Mouse (Mus musculus) ES-E14 (cell line): ENCODE measurements around the gene Rarb. TPM values are rescaled to one million over a fixed set of nuclear protein-coding genes. Genes with fewer than 3 reads are reported as not detected.

Source experiments
- DNase-seq: peaks from one replicate; pipeline ENCODE4 v3.0.0-alpha.2; 2013; ENCODE audit warnings: low read depth, low spot score
- H3K27ac ChIP-seq: 2 replicates; pipeline ENCODE4 v1.5.1; 2012; ENCODE audit warnings: low read depth, mild to moderate bottlenecking, low read length, moderate library complexity, mixed read lengths; ENCODE audit not compliant: poor library complexity, insufficient read depth, severe bottlenecking
- H3K36me3 ChIP-seq: 2 replicates; pipeline ENCODE4 v1.6.1; 2012; ENCODE audit warnings: mild to moderate bottlenecking, low read length, moderate library complexity, mixed read lengths; ENCODE audit not compliant: control insufficient read depth, poor library complexity, insufficient read depth, severe bottlenecking
- H3K4me1 ChIP-seq, 2 experiments: fragments of 150-350 bp in 1 of 2; sonication (generic) in 1 of 2; 2 replicates each; pipeline ENCODE4 v1.6.1; 2012; ENCODE audit warnings: low read length in 2 of 2, mild to moderate bottlenecking in 1 of 2, mixed read lengths in 1 of 2; ENCODE audit not compliant: control insufficient read depth in 2 of 2, insufficient read depth in 2 of 2, poor library complexity in 1 of 2
- H3K4me3 ChIP-seq, 2 experiments: fragments of 150-350 bp in 1 of 2; sonication (generic) in 1 of 2; 2 replicates each; pipeline ENCODE4 v1.5.1; 2012; ENCODE audit warnings: low read length in 2 of 2, low read depth in 1 of 2, mild to moderate bottlenecking in 1 of 2, mixed read lengths in 1 of 2; ENCODE audit not compliant: insufficient read depth in 1 of 2, poor library complexity in 1 of 2, severe bottlenecking in 1 of 2
- H3K9ac ChIP-seq: 2 replicates; pipeline ENCODE4 v1.6.1; 2012; ENCODE audit warnings: low read depth, mild to moderate bottlenecking, low read length, mixed read lengths; ENCODE audit not compliant: poor library complexity, insufficient read depth, severe bottlenecking
- H3K9me3 ChIP-seq: fragments of 150-350 bp; sonication (generic); 2 replicates; pipeline ENCODE4 v1.6.1; 2012; ENCODE audit warnings: low read depth, mild to moderate bottlenecking, low read length; ENCODE audit not compliant: control insufficient read depth, insufficient read depth
- CHD2 ChIP-seq: IDR thresholded peaks from 2 replicates; pipeline ENCODE4 v1.6.1; 2014; ENCODE audit warnings: mild to moderate bottlenecking, low read depth, low read length, inconsistent platforms
- HCFC1 ChIP-seq: IDR thresholded peaks from 2 replicates; pipeline ENCODE4 v1.6.1; 2012; ENCODE audit warnings: low read length, inconsistent platforms, borderline replicate concordance; ENCODE audit not compliant: insufficient read depth
- MAFK ChIP-seq: IDR thresholded peaks from 2 replicates; pipeline ENCODE4 v1.6.1; 2014; ENCODE audit warnings: mild to moderate bottlenecking, low read depth, low read length, inconsistent platforms; ENCODE audit not compliant: insufficient read depth
- ZC3H11A ChIP-seq: IDR thresholded peaks from 2 replicates; pipeline ENCODE4 v1.6.1; 2012; ENCODE audit warnings: low read depth, mild to moderate bottlenecking, inconsistent platforms, low read length, borderline replicate concordance
- ZNF384 ChIP-seq: IDR thresholded peaks from 2 replicates; pipeline ENCODE4 v1.6.1; 2012; ENCODE audit warnings: low read depth, low read length, inconsistent platforms
- in situ Hi-C, 2 experiments: fragments of 600-800 bp; cut with MboI; formaldehyde crosslinking; loops; one replicate each; pipeline ENCODE4 v1.15.1; 2025; ENCODE audit warnings: low sequenced_read_pairs in 2 of 2, inconsistent platforms in 1 of 2; ENCODE audit not compliant: unreplicated experiment in 2 of 2
- total RNA-seq: library from RNA; depleted of rRNA; stranded (reverse); fragments of 300-350 nt; gene quantifications from 2 replicates; pipeline ENCODE4 v1.2.3, GENCODE M21; 2012

Rarb gene
- total RNA-seq, 1 experiment, result 1.2 TPM

DNA sequence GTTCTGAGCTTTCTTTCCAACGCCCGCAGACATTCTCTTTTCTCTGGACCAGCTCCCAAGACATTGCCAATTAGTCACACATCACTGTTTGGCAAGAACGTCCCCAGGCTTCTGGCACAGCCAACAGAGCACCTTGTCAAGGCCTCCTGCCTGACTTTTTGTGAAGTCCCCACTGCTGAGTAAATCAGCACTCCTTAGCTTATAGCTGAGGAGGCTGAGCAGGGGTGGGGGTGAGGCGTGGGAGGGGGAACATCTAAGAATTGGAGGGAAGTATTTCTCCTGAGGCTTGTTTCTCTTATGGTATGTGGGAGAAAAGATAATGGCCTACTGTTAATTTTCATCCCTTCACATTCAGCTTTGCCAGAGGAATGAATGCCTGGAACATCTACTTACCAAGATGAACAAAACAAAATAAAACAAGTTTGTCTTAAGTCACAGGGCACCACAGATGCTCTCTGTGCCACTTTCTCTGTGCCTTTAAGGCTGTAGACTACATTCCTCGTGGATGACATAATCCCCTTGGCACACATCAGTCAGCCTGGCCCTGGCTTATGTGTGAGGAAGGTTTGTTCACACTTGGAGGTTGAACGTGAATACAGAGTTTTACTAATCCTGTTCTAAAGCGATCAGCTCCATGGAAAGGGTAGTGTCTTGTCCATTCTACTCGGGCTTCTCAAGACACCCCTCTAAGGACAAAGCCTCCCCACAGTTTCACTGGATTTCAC lies 335.1 kb downstream of the Rarb start:
- Histone ChIP-seq H3K4me3 (no peak overlapping the region), H3K36me3 (no peaks in the 10 kb centered on the region), H3K27ac (no peak overlapping the region), H3K4me1 (no peaks in the 10 kb centered on the region), H3K9ac (no peak overlapping the region), H3K9me3 (no peaks in the 10 kb centered on the region)
- TF ChIP-seq ZC3H11A (no peak), MAFK (no peak), ZNF384 (no peak), CHD2 (no peak), HCFC1 (no peak)
- in situ Hi-C loops, result no loop called here
- no peak for DNase-seq

DNA sequence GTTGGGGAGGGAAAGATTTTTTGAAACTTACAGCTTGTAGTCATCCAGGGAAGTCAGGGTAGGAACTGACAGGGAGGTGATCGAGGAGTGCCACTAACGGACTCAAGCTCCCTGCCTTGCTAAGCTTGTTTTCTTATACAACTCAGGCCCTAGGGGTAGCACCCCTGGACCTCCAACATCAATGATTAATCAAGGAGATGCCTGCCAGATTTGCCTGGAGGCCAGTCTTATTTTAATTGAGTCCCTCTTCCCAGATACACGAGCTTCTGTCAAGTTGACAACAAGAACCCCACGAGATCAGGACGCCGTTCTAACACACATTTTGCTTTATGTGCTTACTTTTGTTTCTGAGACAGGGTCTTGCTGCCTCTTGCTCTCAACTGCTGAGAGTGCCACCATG lies 338.3 kb downstream of the Rarb start:
- H3K27ac ChIP-seq, result no peak overlapping the region
- H3K9ac ChIP-seq, result no peak overlapping the region
- no peak for TF ChIP-seq ZNF384
- TF ChIP-seq CHD2, result no peak
- H3K9me3 ChIP-seq, result no peaks in the 10 kb centered on the region
- in situ Hi-C loops, result no loop called here
- no peak overlapping the region for H3K4me3 ChIP-seq
- H3K4me1 ChIP-seq, result no peaks in the 10 kb centered on the region
- no peaks in the 10 kb centered on the region for H3K36me3 ChIP-seq
- no peak for DNase-seq

DNA sequence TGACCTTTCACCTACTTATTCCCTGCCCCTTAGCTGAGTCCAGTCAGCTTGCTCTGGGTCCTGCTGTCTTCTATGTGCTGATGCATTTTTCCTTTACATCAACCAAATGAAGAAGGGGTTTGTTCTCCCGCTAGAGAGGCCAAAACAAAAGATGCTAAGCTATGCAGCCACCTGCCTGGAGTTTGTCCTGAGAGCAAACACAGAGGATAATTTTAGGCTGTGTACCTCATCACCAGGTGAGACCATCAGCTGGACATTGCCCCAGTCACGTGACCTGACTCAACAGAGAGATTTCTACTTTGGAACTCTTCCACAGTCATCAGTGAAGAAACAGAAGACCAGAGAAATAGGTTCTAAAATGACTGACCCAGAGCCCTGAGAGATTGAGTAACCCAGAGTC lies 339.4 kb downstream of the Rarb start:
- no peaks in the 10 kb centered on the region for H3K4me1 ChIP-seq
- in situ Hi-C loops, result no loop called here
- DNase-seq, result no peak
- no peak overlapping the region for H3K9ac ChIP-seq
- H3K4me3 ChIP-seq, result no peak overlapping the region
- no peaks in the 10 kb centered on the region for H3K36me3 ChIP-seq
- H3K27ac ChIP-seq, result no peak overlapping the region
- no peaks in the 10 kb centered on the region for H3K9me3 ChIP-seq
- TF ChIP-seq ZNF384, result no peak
- TF ChIP-seq MAFK, result no peak
- TF ChIP-seq ZC3H11A, result no peak
- no peak for TF ChIP-seq HCFC1
- TF ChIP-seq CHD2, result no peak

DNA sequence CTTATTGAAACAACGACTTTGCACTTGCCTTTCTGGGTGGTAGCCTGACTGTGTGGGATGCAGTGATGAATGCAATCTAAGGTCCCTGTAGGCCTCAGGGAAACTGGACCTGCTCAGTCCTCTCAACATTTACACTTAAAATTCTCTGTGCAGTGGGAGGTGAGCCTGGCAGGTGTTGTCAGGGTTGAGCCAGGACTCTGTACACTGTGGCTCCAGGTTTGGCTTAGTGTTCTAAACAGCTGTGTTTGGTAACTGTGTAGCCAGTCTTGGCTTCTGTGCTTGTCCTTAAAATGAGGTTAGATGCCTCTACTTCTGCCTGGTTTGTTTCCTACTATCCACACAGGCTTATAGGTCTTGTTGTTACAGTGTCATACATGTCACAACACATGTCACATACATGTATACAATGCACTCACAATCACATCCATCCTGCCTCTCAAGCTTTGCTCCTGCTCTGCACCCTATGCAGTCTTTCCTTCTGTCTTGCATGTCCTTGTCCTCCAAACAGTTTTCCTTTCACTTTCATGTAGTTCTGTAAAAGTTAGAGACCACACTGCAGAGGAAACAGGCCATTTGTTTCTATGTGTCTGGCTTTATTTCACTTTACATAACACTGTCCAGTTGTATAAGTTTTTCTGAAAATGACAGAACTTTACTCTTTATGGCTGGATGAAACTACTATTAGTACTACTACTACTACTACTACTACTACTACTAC lies 340.2 kb downstream of the Rarb start:
- H3K9ac ChIP-seq, result no peak overlapping the region
- no peaks in the 10 kb centered on the region for H3K9me3 ChIP-seq
- TF ChIP-seq CHD2 (no peak), MAFK (no peak), ZC3H11A (no peak), HCFC1 (no peak), ZNF384 (no peak)
- H3K4me1 ChIP-seq, result no peaks in the 10 kb centered on the region
- DNase-seq, result no peak
- H3K36me3 ChIP-seq, result no peaks in the 10 kb centered on the region
- H3K4me3 ChIP-seq, result no peak overlapping the region
- no peak overlapping the region for H3K27ac ChIP-seq
- in situ Hi-C loops, result no loop called here
